Mouse (Mus musculus): ENCODE data around the gene Ip6k3.

Ip6k3 gene

GRCm38 (mm10) chr17:27151411-27151810 is 16.2 kb downstream of the Ip6k3 start:
- peak; percentile 34 for DNase-seq

DNA sequence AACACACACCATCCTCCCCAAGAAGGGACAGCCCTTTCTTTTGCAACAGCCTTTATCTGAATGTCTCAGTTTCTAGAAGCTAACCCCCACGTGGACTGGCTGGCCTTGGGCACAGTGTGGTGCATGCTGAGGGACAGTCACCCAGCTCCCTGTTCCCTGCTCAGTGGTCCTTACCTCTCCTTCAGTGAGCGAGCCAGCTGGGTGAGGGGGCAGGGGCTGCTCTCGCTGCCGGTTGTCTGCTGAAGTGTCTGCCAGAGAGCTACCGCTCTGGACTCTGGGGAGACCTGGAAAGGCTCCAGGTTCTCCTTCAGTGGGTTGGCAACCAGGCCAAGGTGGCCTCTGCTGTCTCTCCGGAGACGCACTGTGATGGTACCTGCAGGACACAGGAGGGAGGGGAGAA is 16.7 kb downstream of the Ip6k3 start:
- DNase-seq = peak; percentile 46

GRCm38 (mm10) chr17:27146323-27146923 is 21.2 kb downstream of the Ip6k3 start:
- no peak for DNase-seq

DNA sequence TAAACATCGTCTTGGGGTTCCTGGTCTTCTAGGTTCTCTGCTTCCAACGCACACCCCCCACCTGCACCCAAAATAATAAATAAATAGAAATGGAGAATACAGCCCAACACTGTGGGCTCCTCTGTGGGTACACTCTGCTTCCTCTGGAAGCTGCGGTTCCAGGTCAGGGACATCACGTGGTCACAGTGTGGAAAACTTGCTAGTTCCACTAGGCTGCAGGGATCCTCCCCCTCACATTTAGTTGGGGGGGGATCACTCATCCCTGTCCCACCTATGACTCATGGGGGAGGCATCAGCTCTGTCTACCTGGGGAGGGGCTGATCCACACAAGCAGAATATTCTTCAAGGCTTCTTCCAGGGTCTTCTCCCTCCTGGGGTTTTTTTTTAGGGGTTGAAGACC is 23.4 kb downstream of the Ip6k3 start:
- no peak for DNase-seq

DNA sequence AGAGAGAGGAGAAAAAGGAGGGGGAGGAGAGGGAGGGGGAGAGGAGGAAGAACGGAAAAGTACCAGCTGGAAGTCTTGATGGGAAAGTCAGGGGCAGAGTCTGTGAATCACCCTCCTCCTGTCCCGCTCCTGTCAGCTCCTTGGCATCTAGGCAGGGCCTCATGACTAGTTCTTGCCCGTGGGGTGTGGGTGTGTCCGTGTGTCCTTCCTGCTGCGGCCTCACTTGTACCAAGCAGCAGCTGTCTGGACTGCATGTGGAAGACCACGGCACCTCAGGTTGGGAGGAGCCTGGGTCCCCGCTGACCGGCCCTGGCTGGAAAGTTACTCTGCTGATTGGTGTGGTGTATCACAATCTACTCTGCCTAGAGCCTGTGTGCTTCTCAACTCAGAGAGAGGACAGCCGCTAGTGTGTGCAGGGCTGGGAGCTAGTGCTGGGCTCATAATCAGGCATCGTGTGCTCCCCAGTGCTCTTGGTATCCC is 25.6 kb downstream of the Ip6k3 start:
- DNase-seq = peak; percentile 54

GRCm38 (mm10) chr17:27140262-27140661 is 27.3 kb downstream of the Ip6k3 start:
- DNase-seq = no peak

GRCm38 (mm10) chr17:27139304-27139703 is 28.3 kb downstream of the Ip6k3 start:
- no peak for DNase-seq

DNA sequence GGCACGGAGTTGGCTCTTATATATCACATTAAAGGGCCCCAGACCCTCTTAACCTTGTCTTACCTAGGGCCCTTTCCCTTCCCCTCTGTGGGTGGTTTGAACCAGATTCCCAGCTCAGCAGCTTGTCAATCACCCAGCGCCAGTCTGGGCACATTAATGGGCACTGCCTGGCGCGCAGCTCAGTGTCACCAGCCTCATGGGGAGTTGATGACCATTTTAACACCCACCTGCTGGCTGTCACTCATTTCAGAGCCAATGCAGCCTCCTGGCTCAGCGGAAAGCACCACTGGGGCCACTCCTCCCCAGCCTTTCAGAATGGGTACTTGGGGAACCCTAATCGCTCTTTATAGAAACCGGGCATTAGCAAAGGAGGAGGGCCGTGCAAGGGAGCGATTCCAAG is 29.2 kb downstream of the Ip6k3 start:
- DNase-seq = no peak

DNA sequence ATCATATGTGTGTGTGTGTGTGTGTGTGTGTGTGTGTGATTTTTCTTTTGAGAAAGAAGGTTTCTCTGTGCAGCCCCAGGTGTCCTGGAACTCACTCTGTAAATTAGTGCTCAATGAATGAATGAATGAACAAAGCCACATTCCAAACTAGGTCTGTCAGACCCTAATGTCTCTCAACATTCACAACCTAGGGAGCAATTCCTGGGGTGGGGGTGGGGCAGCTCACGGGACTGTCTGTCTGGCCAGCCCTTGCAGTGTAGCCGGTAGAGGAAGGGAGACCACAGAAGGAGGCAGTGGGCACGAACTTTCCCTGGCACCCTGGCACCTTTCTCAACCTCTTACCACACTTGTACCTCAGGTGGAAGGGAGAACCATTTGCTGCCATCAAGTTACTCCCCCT is 32.9 kb downstream of the Ip6k3 start:
- DNase-seq = no peak

- no peak for DNase-seq
Measured at GRCm38 (mm10) chr17:27134187-27134586, 33.4 kb downstream of the Ip6k3 start.

DNA sequence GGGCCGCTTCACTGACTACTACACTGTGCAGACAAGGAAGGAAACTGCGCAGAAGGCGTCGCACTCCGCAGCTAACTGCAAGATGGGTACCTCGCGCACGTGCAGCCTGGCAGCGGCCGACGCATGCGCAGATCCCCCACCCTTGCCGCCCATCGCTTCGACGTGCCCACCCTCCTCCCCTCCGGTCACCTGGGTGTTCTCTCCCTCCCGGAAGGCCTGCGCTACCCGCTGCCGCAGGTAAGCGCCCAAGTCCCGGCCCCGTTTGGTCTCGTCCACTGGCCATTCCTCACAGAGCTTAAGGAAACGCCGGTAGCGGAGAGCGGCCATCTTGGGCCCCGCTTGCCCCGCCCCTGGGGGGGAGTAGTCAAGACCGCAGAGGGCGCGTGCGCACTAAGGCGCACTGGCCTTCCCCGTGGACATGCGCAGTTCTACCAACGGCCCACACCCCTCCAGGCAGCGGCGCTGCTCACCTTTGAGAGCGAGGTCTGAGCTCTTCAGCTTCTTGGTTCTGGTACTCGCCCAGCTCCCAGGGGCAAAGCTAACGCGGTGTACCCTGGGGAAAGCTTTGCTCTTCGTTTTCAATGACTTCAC is 33.9 kb downstream of the Ip6k3 start, which contains the start of gene Uqcc2:
Gene Uqcc2, minus strand, starts transcription at position 366 of the 591 bp plus-strand sequence.
- DNase-seq = peak; percentile 99

GRCm38 (mm10) chr17:27132238-27132637 is 35.4 kb downstream of the Ip6k3 start:
- DNase-seq = no peak

GRCm38 (mm10) chr17:27131240-27131665 is 36.3 kb downstream of the Ip6k3 start:
- no peak for DNase-seq

- peak; percentile 38 for DNase-seq
Measured at GRCm38 (mm10) chr17:27130246-27130645, 37.3 kb downstream of the Ip6k3 start.

GRCm38 (mm10) chr17:27129819-27130218 is 37.8 kb downstream of the Ip6k3 start:
- DNase-seq = no peak

GRCm38 (mm10) chr17:27129291-27129690 is 38.3 kb downstream of the Ip6k3 start:
- peak; percentile 69 for DNase-seq

- DNase-seq = peak; percentile 43
Measured at GRCm38 (mm10) chr17:27128189-27128588, 39.4 kb downstream of the Ip6k3 start.

- no peak for DNase-seq
Measured at GRCm38 (mm10) chr17:27126974-27127373, 40.6 kb downstream of the Ip6k3 start.

DNA sequence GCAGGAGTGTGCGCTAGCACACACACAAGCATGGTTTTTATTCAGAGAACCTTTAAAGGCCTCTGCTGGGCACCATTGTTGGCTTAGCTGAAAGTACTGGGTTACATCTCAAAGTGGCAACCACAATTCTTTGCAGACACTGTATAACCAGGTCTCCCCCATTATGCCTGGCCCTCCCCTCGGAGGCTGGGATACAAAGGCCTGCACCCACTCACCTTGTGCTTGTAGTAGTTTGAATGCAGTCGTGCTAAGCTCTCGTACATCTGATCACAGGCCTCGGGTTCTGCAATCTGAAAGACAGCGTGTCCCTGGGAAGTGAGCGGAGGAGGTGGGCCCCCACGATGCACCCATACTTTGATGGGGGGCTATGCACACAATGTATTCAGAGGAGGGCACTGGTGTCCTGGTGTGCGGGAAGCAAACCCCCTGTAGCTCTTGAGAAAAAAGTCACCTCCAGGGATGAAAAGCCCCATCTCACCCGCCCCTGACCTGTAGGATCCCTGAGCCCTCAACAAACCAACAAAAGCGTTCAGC is 41.9 kb downstream of the Ip6k3 start:
- DNase-seq = no peak

- DNase-seq = peak; percentile 86
Measured at GRCm38 (mm10) chr17:27125185-27125584, 42.4 kb downstream of the Ip6k3 start.

DNA sequence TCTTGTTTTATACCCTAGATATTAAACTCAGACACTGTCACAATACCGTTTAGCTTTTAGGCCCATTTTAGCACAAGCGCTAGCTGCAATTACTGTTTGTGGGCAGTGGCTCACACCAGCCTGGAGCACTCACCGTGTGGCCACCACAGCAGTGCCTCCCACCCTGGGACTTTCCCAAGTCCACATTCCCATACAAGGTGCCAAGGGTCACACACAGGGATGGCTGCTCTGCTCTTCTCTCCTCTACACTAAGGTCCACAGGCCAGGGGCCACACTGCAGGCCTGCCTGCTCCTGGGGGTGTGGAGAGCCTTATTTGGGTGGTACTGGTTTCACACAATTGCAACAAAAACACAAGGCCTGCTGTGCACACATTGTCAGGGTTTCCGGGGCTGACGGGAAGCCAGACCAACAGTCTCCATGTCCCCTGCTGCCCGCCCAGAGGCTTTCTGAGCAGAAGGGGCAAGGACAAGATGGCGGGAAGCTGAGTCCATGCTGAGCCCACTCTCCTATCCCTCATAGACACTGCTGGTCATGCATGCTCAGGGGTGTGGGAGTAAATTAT is 43.7 kb downstream of the Ip6k3 start:
- DNase-seq = peak; percentile 41

GRCm38 (mm10) chr17:27123103-27123502 is 44.5 kb downstream of the Ip6k3 start:
- DNase-seq = no peak

DNA sequence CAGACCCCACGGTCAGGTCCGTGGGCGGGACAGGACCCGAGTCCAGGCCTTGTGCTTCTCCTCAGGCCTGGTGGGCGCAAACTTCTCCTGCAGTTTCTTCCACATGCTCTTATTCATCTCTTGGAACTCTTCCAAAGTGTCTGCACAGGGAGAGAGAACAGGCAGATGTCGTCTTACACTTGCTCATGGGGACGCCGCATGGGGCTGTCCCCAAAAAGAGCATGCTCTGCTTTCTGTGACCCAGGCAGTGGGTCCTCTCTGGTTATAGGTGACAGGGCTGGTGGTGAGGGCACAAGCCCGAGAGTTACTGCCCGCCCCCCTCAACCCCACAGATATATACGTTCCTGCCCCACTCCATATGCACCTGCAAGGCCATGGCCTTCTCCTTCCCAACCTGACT is 44.9 kb downstream of the Ip6k3 start:
- DNase-seq = no peak

DNA sequence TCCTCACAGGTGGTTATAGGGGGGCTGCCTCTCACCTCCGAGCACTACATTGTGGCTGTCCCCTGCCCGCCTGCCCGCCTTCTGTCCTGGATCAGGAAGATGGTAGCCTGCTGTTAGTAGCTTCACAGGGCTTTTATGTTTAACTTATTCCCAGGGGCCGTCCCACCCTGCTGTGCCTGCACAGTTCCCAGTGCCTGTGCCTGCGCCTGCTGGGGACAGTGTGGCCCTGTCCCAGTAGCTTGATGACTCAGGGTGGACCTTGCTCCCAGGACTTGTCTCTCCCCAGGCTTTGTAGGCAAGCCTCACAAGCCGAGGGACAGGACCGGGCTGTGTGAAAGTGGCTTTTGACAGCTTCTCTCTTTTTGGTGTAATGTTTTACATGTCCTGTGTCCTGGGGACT is 45.8 kb downstream of the Ip6k3 start:
- no peak for DNase-seq
